Mouse (Mus musculus) G1E (cell line): ENCODE results near the gene Pitpna. TPM values are rescaled to one million over a fixed set of nuclear protein-coding genes. Genes with fewer than 3 reads are reported as not detected.
"Not testable (repeated sequence)": the region's sequence is repeated elsewhere in the genome, so short reads cannot be mapped to it uniquely, and the experiment has no call there.

Experiments used
- ATAC-seq: 2 replicates; pipeline ENCODE4 v1.8.0; 2016; ENCODE audit warnings: mild to moderate bottlenecking; ENCODE audit not compliant: insufficient number of reproducible peaks, poor library complexity, low FRiP score, severe bottlenecking; ENCODE audit errors: extremely low read depth
- DNase-seq: peaks from one replicate; pipeline ENCODE4 v3.0.0; 2012; ENCODE audit warnings: low spot score
- H3K27me3 ChIP-seq: 2 replicates; pipeline ENCODE4 v1.6.1; 2012; ENCODE audit warnings: mild to moderate bottlenecking, low read length, inconsistent platforms; ENCODE audit not compliant: insufficient read depth
- H3K36me3 ChIP-seq: replicated peaks from 2 replicates; pipeline ENCODE3; 2012; ENCODE audit warnings: mild to moderate bottlenecking, inconsistent platforms
- H3K4me1 ChIP-seq: 2 replicates; pipeline ENCODE4 v1.6.1; 2012; ENCODE audit warnings: low read depth, low read length, inconsistent platforms, mixed read lengths; ENCODE audit not compliant: insufficient read depth
- H3K4me3 ChIP-seq: 2 replicates; pipeline ENCODE4 v1.5.1; 2012; ENCODE audit warnings: low read depth, mild to moderate bottlenecking, inconsistent platforms, low read length, moderate library complexity, mixed read lengths
- H3K9me3 ChIP-seq: replicated peaks from 2 replicates; pipeline ENCODE4 v1.6.1; 2012; ENCODE audit warnings: inconsistent platforms
- CTCF ChIP-seq: IDR thresholded peaks from 2 replicates; pipeline ENCODE4 v1.5.1; 2012; ENCODE audit warnings: low read depth, low read length, inconsistent platforms, mixed read lengths
- GATA1 ChIP-seq: IDR thresholded peaks from 2 replicates; pipeline ENCODE4 v1.6.1; 2012; ENCODE audit warnings: borderline replicate concordance, low read length, inconsistent platforms, mixed read lengths
- GATA2 ChIP-seq: IDR thresholded peaks from 2 replicates; pipeline ENCODE4 v1.6.1; 2012; ENCODE audit warnings: low read depth, low read length, inconsistent platforms, borderline replicate concordance
- POLR2AphosphoS5 ChIP-seq: IDR thresholded peaks from 2 replicates; pipeline ENCODE4 v1.6.1; 2012; ENCODE audit warnings: low read depth, low read length, inconsistent platforms; ENCODE audit not compliant: insufficient replicate concordance
- TAL1 ChIP-seq: conservative IDR thresholded peaks from 2 replicates; pipeline ENCODE4 v1.6.1; 2012; ENCODE audit warnings: low read depth, low read length, inconsistent platforms, mixed read lengths
- polyA plus RNA-seq: library from polyadenylated mRNA; stranded (reverse); fragments of >175 nt; gene quantifications from 2 replicates; pipeline ENCODE4 v1.2.3, GENCODE M21; 2012
- total RNA-seq, 2 experiments: library from RNA; stranded (forward) in 1 of 2; stranded (reverse) in 1 of 2; fragments of 200-1000 nt in 1 of 2; fragments of >200 nt in 1 of 2; fragmentation: Nextera tagmentation in 1 of 2; gene quantifications; 2 replicates each; pipeline ENCODE4 v1.2.3; 2014 to 2017

Gene Pitpna
- total and polyA plus RNA-seq, 3 experiments: 24.5 to 97.5 (median 43.2) TPM

DNA sequence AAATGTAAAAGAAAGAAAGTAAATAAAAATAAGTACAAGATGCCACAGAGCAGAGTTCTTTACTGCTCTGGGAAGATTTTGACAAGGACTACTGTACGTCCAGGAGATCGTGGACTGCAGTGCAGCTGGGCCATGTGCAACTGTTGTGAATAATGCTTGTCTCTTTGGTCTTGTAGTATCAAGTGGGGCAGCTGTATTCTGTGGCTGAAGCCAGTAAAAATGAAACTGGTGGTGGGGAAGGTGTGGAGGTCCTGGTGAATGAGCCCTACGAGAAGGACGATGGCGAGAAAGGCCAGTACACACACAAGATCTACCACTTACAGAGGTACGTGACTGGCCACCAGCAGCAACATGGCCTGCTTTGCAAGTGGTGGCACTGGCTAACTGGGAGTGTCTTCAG, 10.1 kb downstream of the Pitpna start:
- ATAC-seq (no peak), DNase-seq (no peak)
- peaks cover 93% of the 10 kb centered on the region for H3K36me3 ChIP-seq
- H3K4me1 ChIP-seq: peaks cover 18% of the 10 kb centered on the region
- H3K9me3 ChIP-seq: no peaks in the 10 kb centered on the region
- no peaks in the 10 kb centered on the region for H3K27me3 ChIP-seq
- H3K4me3 ChIP-seq: no peak overlapping the region
- TF ChIP-seq GATA2: no peak
- TF ChIP-seq GATA1: no peak
- no peak for TF ChIP-seq TAL1
- no peak for TF ChIP-seq POLR2AphosphoS5
- TF ChIP-seq CTCF: no peak

DNA sequence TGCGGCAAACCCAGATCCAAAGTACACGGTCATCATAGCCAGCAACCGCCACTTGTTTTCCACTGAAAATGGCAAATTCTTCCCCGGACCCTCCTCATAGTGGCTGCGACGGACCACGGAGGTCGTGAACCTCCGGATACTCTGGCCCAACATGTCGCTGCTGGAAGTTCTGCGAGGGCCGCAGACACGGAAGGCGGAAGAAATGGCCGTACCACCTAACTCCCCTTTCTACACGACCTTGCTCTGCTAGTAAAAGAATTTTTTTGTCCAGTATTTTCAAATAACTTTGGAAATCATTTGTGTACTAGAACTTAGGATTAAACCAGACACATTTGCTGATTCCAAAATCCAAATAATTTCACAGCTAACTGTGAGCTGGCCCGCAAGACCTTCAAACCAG, 11.9 kb downstream of the Pitpna start:
- not testable (repeated sequence) for H3K4me3 ChIP-seq, DNase-seq, H3K9me3 ChIP-seq, H3K27me3 ChIP-seq
- Histone ChIP-seq H3K4me1 (peaks cover 12% of the 10 kb centered on the region), H3K36me3 (peaks cover 91% of the 10 kb centered on the region)
- ATAC-seq: peak; percentile 63; the same call in 1 of the 2 replicates

DNA sequence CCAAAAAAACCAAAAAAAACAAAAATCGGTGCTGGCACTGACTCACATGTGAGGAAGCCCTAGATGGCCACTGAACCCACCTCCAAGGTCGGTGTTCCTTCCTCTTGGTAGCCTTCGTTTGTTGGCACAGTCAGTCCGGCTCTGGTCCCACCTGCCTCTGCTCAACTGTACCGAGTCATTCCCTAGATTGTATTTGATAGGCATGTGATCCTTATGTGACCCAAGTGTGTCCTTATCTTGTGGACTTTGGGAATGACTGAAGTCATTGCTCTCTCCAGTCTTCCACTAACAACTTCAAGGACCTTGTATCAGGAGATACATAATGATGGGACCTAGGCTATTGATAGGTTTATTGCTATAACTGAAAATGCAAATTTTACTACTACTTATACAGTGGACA, 16.9 kb downstream of the Pitpna start:
- H3K36me3 ChIP-seq: peaks cover 94% of the 10 kb centered on the region
- no peak for DNase-seq
- H3K9me3 ChIP-seq: no peaks in the 10 kb centered on the region
- no peaks in the 10 kb centered on the region for H3K27me3 ChIP-seq
- no peak overlapping the region for H3K4me3 ChIP-seq
- TF ChIP-seq TAL1 (no peak), GATA1 (no peak), GATA2 (no peak), CTCF (no peak), POLR2AphosphoS5 (no peak)
- ATAC-seq: no peak
- H3K4me1 ChIP-seq: no peaks in the 10 kb centered on the region

- no peaks in the 10 kb centered on the region for H3K4me1 ChIP-seq
- DNase-seq (no peak), ATAC-seq (no peak)
- no peaks in the 10 kb centered on the region for H3K9me3 ChIP-seq
- no peaks in the 10 kb centered on the region for H3K27me3 ChIP-seq
- no peak overlapping the region for H3K4me3 ChIP-seq
- TF ChIP-seq GATA2 (no peak), CTCF (no peak), TAL1 (no peak), GATA1 (no peak), POLR2AphosphoS5 (no peak)
- H3K36me3 ChIP-seq: peaks cover 94% of the 10 kb centered on the region
Observed at GRCm38 (mm10) chr11:75605318-75605717, 17.4 kb downstream of the Pitpna start.

GRCm38 (mm10) chr11:75608776-75609175, 20.9 kb downstream of the Pitpna start:
- Histone ChIP-seq H3K9me3 (no peaks in the 10 kb centered on the region), H3K27me3 (no peaks in the 10 kb centered on the region), H3K4me3 (no peak overlapping the region), H3K36me3 (peaks cover 92% of the 10 kb centered on the region), H3K4me1 (no peaks in the 10 kb centered on the region)
- no peak for DNase-seq
- no peak for TF ChIP-seq GATA1
- no peak for ATAC-seq

GRCm38 (mm10) chr11:75610021-75610420, 22.1 kb downstream of the Pitpna start:
- peaks cover 86% of the 10 kb centered on the region for H3K36me3 ChIP-seq
- ATAC-seq (no peak), DNase-seq (no peak)
- H3K9me3 ChIP-seq: no peaks in the 10 kb centered on the region
- no peak overlapping the region for H3K4me3 ChIP-seq
- no peaks in the 10 kb centered on the region for H3K4me1 ChIP-seq
- H3K27me3 ChIP-seq: no peaks in the 10 kb centered on the region
- TF ChIP-seq CTCF: no peak
- TF ChIP-seq GATA1: no peak
- TF ChIP-seq TAL1: no peak
- no peak for TF ChIP-seq POLR2AphosphoS5
- no peak for TF ChIP-seq GATA2

- no peak for ATAC-seq
- Histone ChIP-seq H3K27me3 (no peaks in the 10 kb centered on the region), H3K4me3 (no peak overlapping the region), H3K9me3 (no peaks in the 10 kb centered on the region), H3K4me1 (no peaks in the 10 kb centered on the region), H3K36me3 (peaks cover 76% of the 10 kb centered on the region)
- no peak for TF ChIP-seq CTCF
- TF ChIP-seq TAL1: no peak
- no peak for TF ChIP-seq POLR2AphosphoS5
- no peak for TF ChIP-seq GATA2
- TF ChIP-seq GATA1: no peak
- no peak for DNase-seq
Observed at GRCm38 (mm10) chr11:75614769-75615168, 26.9 kb downstream of the Pitpna start.
